Mouse (Mus musculus) lung, postnatal 10 days (tissue): ENCODE measurements around the gene Cpeb2.

ENCODE experiments used
- DNase-seq: peaks from one replicate; pipeline ENCODE4 v3.0.0; 2021

Cpeb2 gene

GRCm38 (mm10) chr5:43328579-43328978 is 95.6 kb downstream of the Cpeb2 start:
- DNase-seq: peak; percentile 30

- DNase-seq: no peak
Measured at GRCm38 (mm10) chr5:43330260-43330659, 97.3 kb downstream of the Cpeb2 start.

GRCm38 (mm10) chr5:43334469-43334868 is 101.5 kb downstream of the Cpeb2 start:
- DNase-seq: no peak

- DNase-seq: no peak
Measured at GRCm38 (mm10) chr5:43337212-43337611, 104.2 kb downstream of the Cpeb2 start.

GRCm38 (mm10) chr5:43338771-43339475 is 106.0 kb downstream of the Cpeb2 start:
- no peak for DNase-seq
